Mouse (Mus musculus) stomach, postnatal 0 days (tissue): ENCODE data around the gene Afap1.

Experiments used
- CTCF ChIP-seq: IDR thresholded peaks from 2 replicates; pipeline ENCODE4 v1.5.1; 2016; ENCODE audit warnings: antibody characterized with exemption, low read depth, mild to moderate bottlenecking, moderate library complexity
- EP300 ChIP-seq: optimal IDR thresholded peaks from 2 replicates; pipeline ENCODE3; 2016; ENCODE audit warnings: antibody characterized with exemption

- TF ChIP-seq CTCF (no peak), EP300 (no peak)
These were observed 28.0 kb downstream of the Afap1 start for GRCm38 (mm10) chr5:35921141-35921540.
